Mouse (Mus musculus) heart, adult 2 months (tissue): ENCODE data around the gene Zfp704.

Source experiments
- CTCF ChIP-seq: fragments of 200-600 bp; IDR thresholded peaks from 2 replicates; pipeline ENCODE4 v1.8.1; 2022; ENCODE audit warnings: antibody characterized with exemption, mild to moderate bottlenecking, moderate library complexity
- EP300 ChIP-seq: fragments of 200-500 bp; IDR thresholded peaks from 2 replicates; pipeline ENCODE4 v1.6.1; 2011; ENCODE audit warnings: low read depth, low read length, control low read depth; ENCODE audit not compliant: insufficient read depth
- POLR2A ChIP-seq: fragments of 200-500 bp; IDR thresholded peaks from 2 replicates; pipeline ENCODE4 v1.6.1; 2011; ENCODE audit warnings: mild to moderate bottlenecking, low read depth, low read length, control low read depth; ENCODE audit not compliant: insufficient read depth

GRCm38 (mm10) chr3:9432226-9432625 lies 177.7 kb downstream of the Zfp704 start:
- TF ChIP-seq POLR2A (no peak), CTCF (no peak), EP300 (no peak)
